Mouse (Mus musculus) thymus, postnatal 36 days (tissue): ENCODE data around the gene A930017K11Rik.

Experiments used
- DNase-seq, 2 experiments: peaks; one replicate each; pipeline ENCODE4 v3.0.0; 2022; ENCODE audit warnings: mixed read lengths in 2 of 2

The A930017K11Rik gene

GRCm38 (mm10) chr17:25958771-25959494, 6.6 kb upstream of the A930017K11Rik start:
- no peak for DNase-seq

DNA sequence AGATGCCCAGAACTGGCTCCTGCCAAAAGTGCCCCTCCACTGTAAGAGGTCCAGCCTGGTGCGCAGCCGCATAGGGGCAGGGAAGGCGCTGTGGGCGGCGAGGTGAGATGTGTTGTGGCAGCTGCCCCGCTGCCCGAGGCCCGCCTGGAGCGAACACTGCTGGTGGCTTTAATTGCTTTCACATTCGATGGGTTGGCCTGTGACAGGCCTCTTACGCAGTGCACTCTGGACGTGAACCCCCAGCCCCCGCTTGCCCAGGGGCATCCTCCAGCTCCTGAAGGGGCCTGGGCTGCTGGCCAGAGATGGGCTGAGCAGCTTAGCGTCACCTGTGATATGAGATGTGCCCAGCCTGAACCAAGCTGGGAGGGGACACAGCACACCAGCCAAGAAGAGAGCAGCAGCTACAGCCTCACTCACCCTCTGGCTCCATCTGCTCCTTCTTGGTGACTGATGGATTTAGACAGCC, 5.3 kb upstream of the A930017K11Rik start:
- no peak for DNase-seq

- no peak for DNase-seq
Measured at GRCm38 (mm10) chr17:25956631-25957030, 4.3 kb upstream of the A930017K11Rik start.

- no peak for DNase-seq
Measured at GRCm38 (mm10) chr17:25956201-25956600, 3.8 kb upstream of the A930017K11Rik start.

GRCm38 (mm10) chr17:25955736-25956135, 3.4 kb upstream of the A930017K11Rik start:
- no peak for DNase-seq

GRCm38 (mm10) chr17:25954671-25955070, 2.3 kb upstream of the A930017K11Rik start:
- DNase-seq = no peak

- DNase-seq = no peak
Measured at GRCm38 (mm10) chr17:25953161-25953560, 796 bp upstream of the A930017K11Rik start.

DNA sequence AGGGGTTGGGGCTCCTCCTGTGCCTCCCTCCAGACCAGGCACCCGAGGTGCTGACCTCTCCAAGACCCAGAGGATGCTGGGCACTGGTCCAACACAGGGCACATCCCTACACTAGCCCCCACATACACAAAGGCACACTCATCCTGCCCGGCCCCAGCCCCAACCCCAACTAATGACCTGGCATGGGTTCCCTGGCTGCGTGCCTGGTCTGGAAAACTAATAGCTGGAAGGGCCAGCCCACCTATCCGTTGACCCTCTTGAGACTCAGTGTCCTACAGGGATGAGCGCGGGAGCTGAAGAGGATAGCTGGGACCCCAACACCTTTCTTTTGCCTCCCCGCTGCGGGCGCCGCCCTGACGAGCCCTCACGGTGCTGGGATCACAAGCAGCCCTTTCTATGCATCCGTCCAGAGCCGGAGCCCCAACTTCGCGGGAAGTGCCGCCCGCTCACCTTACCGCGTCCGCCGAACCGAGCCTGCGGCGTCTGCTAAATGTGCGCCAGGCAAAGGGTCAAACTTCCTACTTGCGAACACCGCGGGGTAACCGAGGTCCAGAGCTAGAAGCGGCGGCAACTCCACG, 1.1 kb downstream of the A930017K11Rik start:
- DNase-seq = no peak

- DNase-seq = no peak
Measured at GRCm38 (mm10) chr17:25950706-25951105, 1.7 kb downstream of the A930017K11Rik start.

DNA sequence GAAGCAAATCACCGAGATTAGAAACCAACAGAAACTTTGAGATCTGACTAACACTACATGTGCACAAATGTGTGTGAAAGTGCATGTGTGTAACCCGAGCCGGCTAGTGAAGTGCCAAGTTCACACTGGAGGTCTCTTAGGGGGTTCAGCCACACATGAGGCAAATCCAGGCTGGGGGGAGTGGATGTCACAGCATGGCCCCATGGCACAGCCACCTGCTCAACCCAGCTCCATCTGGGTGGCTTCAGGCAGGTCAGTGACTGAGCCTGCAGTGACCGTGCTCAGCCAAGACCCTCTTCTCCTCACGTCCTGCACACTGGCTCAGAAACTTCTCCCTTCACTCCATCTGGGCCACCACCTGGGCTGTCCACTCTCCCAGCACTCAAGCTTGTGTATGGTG, 2.4 kb downstream of the A930017K11Rik start:
- no peak for DNase-seq

DNA sequence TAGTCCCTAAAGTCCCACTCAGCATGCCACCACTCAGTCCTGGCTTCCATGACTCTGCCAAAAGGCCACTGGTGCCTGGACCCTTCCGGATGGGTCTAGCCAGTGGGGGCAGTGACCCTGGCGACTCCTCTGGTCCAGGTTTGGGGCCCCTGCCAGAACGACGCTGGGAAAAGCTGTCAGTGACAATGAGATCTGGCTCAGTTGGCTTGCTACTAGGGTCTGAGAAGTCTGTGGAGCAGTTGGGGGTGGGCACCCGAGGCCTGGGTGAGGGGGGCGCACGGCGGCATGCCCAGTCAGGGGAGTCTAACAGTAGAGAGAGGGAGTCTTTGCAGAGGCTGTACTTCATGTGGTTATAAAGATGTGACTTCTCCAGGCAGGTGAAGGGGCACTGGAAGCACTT, 4.3 kb downstream of the A930017K11Rik start:
- no peak for DNase-seq

- DNase-seq = no peak
Measured at GRCm38 (mm10) chr17:25947576-25947975, 4.8 kb downstream of the A930017K11Rik start.

DNA sequence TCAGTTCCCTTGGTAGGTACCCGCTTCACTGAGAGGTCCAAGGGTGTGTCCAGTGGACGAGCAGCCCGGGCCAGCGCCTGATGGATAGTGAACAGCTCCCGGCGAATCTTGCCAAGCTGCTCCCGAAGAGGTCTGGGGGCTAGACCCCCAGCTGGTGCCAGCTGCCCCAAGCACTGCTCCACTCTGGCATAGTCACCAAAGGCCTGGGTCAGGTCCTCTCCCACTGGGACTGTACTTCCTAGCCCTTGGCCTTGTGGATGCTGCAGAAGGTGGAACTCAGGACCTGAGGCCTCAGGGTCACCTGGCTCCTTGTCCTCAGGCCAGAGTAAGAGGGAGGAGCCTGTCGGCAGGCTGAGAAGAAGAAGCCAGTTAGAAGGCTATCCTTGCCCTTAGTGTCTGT, 5.5 kb downstream of the A930017K11Rik start:
- DNase-seq = no peak

GRCm38 (mm10) chr17:25946349-25946748, 6.0 kb downstream of the A930017K11Rik start:
- no peak for DNase-seq

- no peak for DNase-seq
Measured at GRCm38 (mm10) chr17:25945517-25946155, 6.7 kb downstream of the A930017K11Rik start.

DNA sequence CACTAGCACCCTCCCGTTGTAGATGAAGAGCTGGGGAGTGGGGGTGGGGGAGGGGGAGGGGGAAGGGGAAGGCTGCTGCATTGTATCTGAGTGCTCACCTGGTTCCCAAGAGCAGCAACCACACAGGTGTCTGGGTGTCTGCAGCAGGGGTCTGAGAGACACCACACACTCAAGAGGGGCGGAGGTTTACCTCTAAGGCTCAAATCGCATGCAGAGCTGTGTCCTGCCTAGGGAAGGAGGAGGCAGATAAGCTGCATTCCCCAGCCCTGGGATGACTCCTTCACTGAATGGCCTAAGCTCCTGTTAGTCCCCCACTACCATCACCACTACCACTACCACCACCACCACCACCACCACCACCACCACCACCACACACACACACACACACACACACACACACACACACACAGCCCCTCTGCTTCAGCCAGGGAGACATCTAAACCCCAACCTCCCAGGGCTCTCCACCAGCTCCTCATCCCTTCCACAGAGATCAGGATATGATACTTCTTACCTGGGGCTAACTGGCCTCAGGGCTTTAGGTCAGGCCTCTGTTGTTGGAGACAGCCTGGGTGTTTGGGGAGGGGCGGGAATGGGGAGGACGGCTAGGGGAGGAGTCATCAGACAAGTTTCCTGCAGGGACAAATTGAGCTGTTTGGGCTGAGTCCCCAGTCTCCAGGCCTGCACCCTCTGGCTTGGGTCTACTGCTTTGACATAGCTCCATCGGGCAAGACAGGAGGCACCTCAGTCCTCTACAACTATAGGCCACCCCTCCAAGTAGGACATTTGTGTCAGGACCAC, 7.8 kb downstream of the A930017K11Rik start, which contains the start of the genes Pigq and Nhlrc4:
Gene Pigq, minus strand, starts transcription at position 571 of the 798 bp plus-strand sequence.
Gene Nhlrc4, minus strand, starts transcription at position 596 of the 798 bp plus-strand sequence.
- no peak for DNase-seq

GRCm38 (mm10) chr17:25943769-25944168, 8.6 kb downstream of the A930017K11Rik start:
- DNase-seq = no peak

- DNase-seq = no peak
Measured at GRCm38 (mm10) chr17:25943221-25943620, 9.1 kb downstream of the A930017K11Rik start.

DNA sequence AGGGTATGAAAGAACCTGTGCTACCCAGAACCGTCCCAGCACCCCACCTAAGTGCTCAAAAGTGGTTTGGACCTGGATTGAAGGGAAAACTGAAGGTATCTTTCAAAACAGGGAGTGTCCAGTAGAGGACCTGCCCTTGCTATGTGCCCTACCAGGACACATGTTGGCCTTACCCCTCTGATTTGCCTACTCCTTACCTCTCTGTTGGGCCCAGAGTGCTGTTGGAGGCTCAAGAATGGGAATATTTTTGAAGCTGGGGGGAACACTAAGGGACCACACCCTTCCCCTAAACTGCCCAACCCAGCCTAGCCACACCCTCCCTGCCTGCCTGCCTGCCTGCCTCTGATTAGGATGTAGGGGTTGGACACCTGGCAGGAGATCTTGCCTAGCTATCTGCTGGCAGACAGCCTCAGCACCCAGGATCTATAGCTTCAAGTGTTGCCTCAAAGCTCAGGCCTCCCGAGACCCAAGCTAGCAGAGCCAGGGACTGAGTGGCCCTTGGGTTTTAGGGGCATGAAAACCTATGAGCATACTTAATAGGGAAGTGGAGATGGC, 9.7 kb downstream of the A930017K11Rik start:
- DNase-seq = no peak

DNA sequence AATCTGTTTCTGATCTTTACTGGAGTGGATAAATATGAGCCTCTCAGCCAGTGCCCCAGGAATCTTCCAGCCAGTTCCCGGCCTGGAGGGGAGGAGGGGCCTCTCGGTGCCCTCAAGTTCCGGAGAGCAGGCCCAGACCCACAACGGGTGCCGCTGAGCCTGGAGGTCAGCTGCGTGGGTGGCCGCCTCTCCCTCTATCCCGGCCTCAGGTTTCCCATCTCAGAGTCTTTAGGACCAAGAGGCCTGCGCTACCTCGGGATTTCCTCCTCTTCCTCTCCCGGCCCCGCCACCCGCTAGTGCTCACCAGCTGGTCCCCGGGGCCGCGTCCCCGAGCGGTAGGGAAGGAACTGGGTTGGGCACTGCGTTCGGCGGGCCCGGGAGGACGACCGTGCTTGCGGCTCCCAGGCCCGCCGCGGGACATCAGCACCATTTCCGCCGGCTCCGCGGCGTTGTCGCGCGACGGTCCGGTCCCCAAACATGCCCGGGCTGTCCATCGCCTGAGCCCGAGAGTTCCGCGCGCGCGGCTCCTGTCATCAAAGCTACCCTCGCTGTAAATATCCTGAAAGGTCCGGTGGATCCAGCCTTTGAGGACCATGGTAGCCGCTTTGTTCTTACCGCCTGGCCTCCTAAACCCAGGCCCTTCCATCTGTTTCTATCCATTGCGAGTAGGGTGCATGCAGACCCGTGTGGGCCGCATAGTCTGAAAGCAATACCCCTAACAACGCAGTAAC, 10.7 kb downstream of the A930017K11Rik start:
- peak; percentile 65 to 68 for DNase-seq

GRCm38 (mm10) chr17:25934526-25934925, 17.8 kb downstream of the A930017K11Rik start:
- DNase-seq = no peak

DNA sequence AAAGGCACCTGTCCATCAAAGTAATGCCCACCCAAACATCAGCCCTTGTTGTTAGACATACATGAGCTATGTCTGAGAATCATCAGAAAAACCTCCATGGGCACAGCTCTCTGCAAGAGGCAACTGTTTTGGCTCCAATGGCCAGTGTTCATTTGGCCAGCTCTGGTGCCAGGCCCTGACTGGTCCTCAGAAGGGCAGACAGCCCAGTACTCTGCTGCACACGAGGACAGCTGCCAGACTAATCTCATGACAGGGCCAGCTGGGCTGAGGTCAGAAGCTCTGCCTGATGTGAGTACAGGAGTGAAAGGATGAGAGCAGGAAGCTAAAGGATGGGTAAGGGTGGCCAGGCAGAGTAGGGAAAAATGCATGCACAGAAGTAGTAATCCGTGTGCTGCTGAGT, 27.0 kb downstream of the A930017K11Rik start:
- no peak for DNase-seq
